Mouse (Mus musculus) layer of hippocampus, postnatal 25 days (tissue): ENCODE results near the gene Top3a. TPM values are rescaled to one million over a fixed set of nuclear protein-coding genes. Genes with fewer than 3 reads are reported as not detected.

ENCODE experiments used
- DNase-seq, 2 experiments: peaks; one replicate each; pipeline ENCODE4 v3.0.0; 2022; ENCODE audit warnings: mixed read lengths in 2 of 2, low spot score in 1 of 2; ENCODE audit errors: extremely low spot score in 1 of 2
- total RNA-seq, 2 experiments: library from RNA; stranded (reverse); gene quantifications; 2 replicates each; pipeline ENCODE4 v1.2.3; 2021

Top3a gene
- total RNA-seq, 2 experiments from 2014 or later: 5.0 to 6.2 TPM

GRCm38 (mm10) chr11:60776107-60776828, 897 bp downstream of the Top3a start:
- no peak for DNase-seq

DNA sequence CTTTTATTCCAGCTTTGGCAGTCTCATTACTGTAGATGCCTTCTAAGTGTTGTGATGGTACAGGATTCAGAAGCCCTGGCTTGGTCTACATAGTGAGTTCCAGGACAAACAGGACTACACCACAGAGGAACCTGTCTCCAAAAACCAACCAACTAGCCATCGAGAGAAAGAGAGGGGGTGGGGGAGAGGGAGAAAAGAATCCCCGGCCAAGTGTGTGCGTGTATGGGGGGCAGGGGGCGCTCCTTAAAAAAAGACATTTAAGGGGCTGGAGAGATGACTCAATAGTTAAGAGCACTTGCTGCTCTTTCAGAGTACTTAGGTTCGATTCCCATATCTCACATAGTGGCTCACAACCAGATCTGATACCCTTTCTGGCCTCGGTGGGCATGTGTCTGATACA, 1.6 kb downstream of the Top3a start:
- DNase-seq: no peak

DNA sequence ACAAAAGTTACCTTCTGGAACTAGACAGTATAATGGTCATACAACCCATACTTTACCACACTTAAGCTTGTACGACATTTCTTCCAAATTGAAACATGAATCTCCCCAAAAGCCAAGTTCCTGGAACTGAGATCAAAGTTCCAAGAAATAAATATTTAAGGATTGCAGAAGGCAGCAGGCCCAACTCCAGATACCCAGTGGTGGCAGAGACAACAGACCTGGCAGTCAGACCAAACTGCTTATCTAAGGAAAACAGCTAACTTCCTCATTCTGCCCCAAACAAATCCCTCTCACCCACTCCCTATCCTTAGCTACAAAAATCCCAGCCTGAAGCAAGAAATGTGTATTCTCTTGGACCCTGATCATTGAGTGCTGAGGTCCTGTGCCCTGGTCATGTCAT, 2.3 kb downstream of the Top3a start:
- DNase-seq: no peak

- DNase-seq: no peak
These were observed 2.9 kb downstream of the Top3a start for GRCm38 (mm10) chr11:60774158-60774689.

DNA sequence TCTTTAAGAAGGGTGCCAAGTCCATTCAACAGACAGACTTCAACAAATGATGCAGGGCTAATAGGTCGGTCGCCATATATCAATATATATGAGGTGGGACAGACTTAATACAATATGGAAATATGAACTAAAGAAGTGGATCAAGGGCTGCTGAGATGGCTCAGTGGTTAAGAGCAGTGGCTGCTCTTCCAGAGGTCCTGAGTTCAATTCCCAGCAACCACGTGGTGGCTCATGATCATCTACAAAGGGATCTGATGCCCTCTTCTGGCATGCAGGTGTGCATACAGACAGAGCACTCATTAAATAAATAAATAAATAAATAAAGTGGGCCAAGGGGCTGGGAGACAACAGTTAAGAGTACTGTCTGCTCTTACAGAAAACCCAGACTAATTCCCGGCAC, 5.0 kb downstream of the Top3a start:
- no peak for DNase-seq

DNA sequence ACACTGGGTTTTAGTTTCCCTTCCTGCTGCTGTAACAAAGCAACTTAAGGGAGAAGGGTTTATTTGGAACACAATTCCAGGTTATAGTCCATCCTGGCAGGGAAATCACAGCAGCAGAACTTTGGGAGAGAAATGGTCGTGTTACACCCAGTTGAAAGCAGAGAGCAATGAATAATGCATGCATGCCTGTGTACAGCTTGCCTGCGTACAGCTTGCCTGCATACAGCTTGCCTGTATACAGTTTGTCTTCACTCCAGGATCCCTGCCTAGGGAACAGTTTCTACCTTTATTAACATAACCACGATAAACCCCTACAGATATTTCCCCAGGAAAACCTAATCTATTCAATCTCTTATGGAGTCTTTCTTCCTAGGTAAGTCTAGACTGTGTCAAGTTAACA, 6.4 kb downstream of the Top3a start:
- no peak for DNase-seq

- DNase-seq: no peak
These were observed 7.8 kb downstream of the Top3a start for GRCm38 (mm10) chr11:60769322-60769721.

GRCm38 (mm10) chr11:60766969-60767368, 10.2 kb downstream of the Top3a start:
- DNase-seq: no peak

DNA sequence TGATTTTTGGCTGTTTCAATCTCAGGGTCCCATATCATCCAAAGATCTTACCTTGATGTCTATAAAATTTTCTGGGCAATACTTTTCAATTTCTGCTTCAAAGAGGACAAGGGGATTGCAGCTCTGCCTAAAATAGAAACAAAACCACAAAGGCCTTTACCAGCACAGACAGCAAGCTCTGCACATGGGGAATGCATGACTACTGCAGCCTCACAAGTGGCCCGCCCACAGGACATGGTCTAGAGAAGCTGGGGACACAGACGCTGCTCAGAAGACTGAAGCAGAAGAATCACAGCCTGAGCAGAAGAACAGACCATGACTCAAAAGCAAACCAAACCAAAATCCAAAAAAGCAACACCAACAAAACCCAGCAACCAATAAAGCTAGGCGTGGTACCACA, 15.5 kb downstream of the Top3a start:
- DNase-seq: no peak

DNA sequence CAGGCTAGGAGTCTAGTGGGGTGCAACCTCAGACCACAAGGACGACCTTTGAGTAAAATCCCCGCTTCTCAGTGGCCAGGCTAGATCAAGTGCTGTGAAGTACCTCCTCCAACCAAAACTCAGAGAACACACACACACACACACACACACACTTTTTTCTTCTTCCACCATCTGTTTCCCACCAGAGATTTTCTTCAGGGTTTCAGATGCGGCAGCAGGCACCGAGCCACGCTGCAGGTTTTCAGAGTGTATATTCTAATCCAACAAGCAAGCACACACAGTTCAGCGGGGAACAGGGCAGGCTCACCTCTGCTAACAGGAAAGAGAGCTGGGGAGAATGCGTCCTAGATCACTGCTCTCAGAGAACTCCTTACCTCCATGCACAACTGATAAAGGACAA, 21.6 kb downstream of the Top3a start:
- no peak for DNase-seq

DNA sequence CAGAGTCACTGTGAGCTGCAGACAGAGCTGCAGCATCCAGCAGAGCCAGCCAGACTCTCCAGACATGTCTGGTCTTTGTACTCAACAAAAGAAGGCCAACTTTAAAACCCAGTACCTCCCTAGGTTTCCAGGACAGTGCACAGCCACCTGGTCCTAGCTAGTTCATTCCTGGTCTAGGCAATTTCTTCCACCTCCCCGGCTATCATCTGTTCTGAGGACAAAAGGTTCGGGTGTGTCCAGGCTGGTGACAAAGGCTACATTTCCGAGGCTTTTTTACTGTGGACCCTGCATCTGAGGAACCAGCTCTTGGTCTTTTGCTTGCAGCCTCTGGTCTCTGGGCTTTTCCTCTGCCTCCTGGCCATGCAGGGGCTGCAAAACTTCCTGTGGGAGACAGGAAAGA, 36.8 kb downstream of the Top3a start:
- DNase-seq: no peak

GRCm38 (mm10) chr11:60737450-60737849, 39.7 kb downstream of the Top3a start:
- no peak for DNase-seq

DNA sequence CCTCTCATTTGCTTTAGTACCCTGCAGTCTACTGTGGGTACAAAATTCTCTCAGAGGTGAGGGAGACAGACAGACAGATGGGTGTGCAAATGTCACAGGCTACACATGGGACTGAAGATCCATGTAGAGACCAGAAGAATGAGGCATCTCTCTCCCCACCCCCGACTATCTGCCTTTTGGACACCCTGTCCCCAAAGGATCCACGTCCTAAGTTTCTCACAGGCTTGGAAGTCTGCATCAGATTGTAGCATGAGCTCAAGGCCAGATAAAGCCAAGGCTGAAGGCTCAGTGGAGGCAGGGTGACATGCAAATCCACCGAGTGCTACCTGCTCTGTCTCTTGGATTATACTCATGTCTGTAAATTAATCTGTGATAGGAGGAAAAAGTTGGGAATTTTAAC, 40.7 kb downstream of the Top3a start:
- DNase-seq: no peak

GRCm38 (mm10) chr11:60735191-60735590, 42.0 kb downstream of the Top3a start:
- DNase-seq: no peak

- DNase-seq: no peak
These were observed 43.0 kb downstream of the Top3a start for GRCm38 (mm10) chr11:60734206-60734605.

DNA sequence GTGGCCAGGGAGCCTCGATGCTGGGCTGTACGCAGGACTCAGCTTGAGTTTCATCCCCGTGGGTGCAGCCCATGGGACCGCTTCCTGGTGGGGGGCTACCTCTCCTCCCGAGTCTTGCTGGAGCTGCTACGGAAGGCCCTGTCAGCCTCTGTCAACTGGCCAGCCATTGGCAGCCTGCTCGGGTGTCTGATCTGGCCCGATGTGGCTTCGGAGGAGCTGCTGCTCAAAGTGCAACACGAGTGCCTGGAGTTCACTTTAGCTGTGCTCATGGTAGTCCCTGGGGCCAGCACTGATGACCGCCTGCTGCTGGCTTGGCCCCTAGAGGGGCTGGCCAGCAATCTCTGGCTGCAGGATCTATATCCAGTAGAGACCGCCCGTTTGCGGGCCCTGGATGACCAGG, 45.9 kb downstream of the Top3a start:
- DNase-seq: no peak

DNA sequence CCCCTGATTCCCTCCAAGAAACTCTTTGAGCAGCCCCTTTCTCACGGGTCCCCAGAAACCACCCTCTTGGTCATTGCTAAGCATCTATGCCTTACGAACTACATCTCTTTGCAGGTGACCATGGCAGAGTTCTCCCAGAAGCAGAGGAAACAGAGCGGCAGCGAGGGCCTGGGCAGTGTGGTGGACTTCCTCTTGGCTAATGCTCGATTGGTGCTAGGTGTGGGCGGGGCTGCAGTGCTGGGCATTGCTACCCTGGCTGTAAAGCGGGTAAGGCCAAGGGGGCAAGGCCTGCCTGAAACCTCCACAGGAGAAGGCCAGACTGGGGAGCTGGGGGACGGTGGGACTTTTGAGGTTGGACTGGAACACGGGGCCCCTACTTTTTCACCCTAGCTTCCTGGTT, 47.0 kb downstream of the Top3a start:
- no peak for DNase-seq

DNA sequence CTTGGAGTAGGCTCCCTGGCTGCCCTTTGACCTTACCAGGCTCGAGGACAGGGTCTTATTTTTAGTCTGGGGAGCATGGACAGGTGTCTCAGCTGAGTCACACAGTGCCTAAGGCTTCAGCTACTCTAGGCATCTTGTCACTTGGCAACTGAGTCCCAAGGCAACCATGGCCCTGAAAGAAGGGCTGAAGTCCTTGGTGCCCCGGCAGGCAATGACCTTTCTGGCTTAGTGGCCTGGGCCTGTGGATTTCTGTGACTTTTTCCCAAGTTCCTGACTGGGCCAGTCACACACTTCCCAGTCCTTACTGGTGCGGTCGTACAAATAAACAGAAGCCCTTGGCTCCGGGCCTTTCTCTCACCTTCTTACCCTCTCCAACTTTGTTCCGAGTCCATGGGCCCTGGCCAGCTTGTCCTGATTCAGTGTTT, 47.9 kb downstream of the Top3a start:
- no peak for DNase-seq

DNA sequence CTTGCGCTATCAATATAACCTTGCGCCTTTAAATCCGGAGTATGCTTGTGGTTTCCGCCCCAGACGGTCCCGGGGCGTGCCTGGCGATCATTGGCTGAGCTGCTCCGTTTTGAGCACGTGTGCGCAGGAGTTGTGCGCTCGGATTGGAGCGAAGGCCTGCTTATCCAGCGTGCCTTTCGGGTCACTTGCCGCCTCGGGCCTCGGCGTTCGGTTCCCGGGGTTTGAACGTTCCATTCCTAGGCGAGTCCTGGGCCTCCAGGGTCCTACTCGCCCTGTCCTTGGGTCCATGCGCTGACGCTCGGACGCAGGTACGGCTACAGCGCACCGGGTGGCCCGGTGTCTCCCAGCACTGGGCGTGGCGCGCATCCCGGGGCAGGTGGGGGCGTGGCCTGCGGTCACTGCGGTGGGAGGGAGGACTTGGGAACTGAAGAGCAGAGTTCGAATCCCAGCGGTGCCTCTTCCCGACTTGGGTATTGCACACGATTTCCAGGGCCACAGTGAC, 48.9 kb downstream of the Top3a start, which contains the start of gene Mief2:
Gene Mief2, plus strand, starts transcription at position 139 of the 502 bp plus-strand sequence.
- DNase-seq: peak; percentile 82 to 83

DNA sequence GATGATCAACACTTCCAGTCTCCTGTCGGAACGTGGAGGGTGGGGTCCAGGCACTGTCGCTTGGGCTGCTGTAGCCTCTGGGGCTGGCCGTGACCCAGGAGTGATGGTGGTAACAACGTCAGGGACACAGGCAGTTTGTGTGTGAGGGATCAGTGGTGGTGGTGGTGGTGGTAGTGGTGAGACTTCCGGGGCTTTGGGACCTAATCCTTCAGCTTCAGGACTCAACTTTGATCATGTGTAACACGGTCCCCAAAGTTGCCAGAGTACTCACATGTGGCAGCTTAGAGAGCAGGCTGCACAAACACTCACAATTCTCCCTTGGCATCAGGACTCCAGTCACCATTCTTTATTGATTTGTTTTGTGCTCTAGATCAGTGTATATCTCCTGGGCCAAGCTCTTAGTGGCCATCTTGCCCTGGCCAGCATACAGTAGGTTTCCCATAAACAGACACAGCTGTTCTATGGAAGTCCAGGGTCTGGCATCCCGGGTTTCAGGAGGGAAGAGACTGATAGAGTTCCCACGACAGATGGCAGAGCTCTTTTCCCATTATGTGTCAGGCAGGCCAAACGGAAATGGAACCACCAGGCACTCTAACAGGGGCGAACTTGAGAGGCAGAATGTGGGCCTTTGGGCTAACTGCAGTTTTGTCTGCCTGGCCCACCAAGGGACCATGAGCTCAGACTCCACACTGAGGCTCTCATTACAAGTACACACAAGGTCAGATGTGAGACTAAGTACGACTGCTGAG, 49.6 kb downstream of the Top3a start:
- no peak for DNase-seq

- DNase-seq: peak; percentile 68 to 73
These were observed 50.4 kb downstream of the Top3a start, which contains the start of gene Flii for GRCm38 (mm10) chr11:60726601-60727391. Gene Flii (minus strand): TSS chr11:60727263.
